Mouse (Mus musculus) bone marrow macrophage, adult 2 months (primary cell): ENCODE measurements at regions not wholly inside any gene's neighbourhood (a gene's known extent, or its start where the extent isn't known, plus 50 kb on each side); places are given as distances from the start of the nearest gene placed in this dataset.

Experiments
- CTCF ChIP-seq: IDR thresholded peaks from 2 replicates; pipeline ENCODE4 v1.5.1; 2012; ENCODE audit warnings: low read depth, mild to moderate bottlenecking, low read length, moderate library complexity
- POLR2A ChIP-seq: IDR thresholded peaks from 2 replicates; pipeline ENCODE4 v1.6.1; 2012; ENCODE audit warnings: mild to moderate bottlenecking, low read depth, low read length, borderline replicate concordance

- TF ChIP-seq POLR2A (no peak), CTCF (no peak)
These were observed 218.1 kb downstream of the Rybp start for GRCm38 (mm10) chr6:100069151-100069550.
